Mouse (Mus musculus): ENCODE measurements at regions not wholly inside any gene's neighbourhood (a gene's known extent, or its start where the extent isn't known, plus 50 kb on each side); places are given as distances from the start of the nearest gene placed in this dataset.

DNA sequence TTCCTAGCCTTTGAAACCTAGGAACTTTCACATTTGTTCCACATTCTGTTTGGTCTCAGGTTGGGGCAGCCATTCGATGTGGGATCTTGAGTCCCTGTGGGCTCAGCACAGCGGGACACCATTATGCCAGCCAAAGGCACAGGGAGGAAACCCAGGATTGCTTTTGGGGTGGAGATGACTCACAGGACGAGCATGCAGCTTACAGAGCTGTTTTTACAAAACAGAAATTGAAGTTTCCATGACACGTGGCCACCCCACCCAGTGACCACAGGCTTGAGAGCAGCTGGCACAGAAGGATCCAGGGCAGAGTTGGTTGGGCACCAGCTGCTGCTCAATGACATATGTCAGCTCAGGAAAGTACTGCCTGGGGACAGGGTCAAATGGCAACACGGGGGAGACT, 147.8 kb downstream of the Gm26897 start:
- Histone ChIP-seq H3K27ac (ENCODE audit: insufficient read depth, low read depth, low read length) (no peak overlapping the region), H3K4me1 (ENCODE audit: control insufficient read depth, insufficient read depth, low read length) (no peaks in the 10 kb centered on the region), H3K4me3 (ENCODE audit: insufficient read depth, low read length) (no peak overlapping the region)
- TF ChIP-seq CTCF (IDR thresholded peaks at IDR 0.05; ENCODE audit: low read depth, low read length) (no peak), POLR2A (IDR thresholded peaks at IDR 0.05; ENCODE audit: borderline replicate concordance, low read depth, low read length) (no peak)

DNA sequence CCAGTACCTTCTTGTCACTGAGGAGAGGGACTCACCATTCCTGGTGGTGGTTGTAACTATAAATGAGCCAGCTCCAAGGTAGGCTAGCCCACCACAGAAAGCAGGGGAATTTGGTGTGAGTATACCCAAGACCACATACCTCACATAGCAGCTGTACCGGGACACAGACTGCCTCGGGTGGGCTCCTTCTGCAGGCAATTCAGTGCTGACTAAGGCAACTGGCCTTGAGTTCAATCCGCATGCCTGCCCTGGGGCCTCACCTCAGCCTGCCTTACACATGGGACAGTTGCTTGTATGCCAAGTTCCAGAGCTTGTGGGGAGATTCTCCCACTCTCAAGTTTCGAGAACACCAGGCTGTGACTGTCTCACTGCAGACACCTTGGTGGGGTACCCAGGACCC, 153.6 kb downstream of the Gm26897 start:
- TF ChIP-seq CTCF (IDR thresholded peaks at IDR 0.05; ENCODE audit: low read depth, low read length) (no peak), POLR2A (IDR thresholded peaks at IDR 0.05; ENCODE audit: borderline replicate concordance, low read depth, low read length) (no peak)
- no peak overlapping the region for H3K4me3 ChIP-seq (ENCODE audit: insufficient read depth, low read length)
- H3K4me1 ChIP-seq (ENCODE audit: control insufficient read depth, insufficient read depth, low read length): no peaks in the 10 kb centered on the region
- no peak overlapping the region for H3K27ac ChIP-seq (ENCODE audit: insufficient read depth, low read depth, low read length)

DNA sequence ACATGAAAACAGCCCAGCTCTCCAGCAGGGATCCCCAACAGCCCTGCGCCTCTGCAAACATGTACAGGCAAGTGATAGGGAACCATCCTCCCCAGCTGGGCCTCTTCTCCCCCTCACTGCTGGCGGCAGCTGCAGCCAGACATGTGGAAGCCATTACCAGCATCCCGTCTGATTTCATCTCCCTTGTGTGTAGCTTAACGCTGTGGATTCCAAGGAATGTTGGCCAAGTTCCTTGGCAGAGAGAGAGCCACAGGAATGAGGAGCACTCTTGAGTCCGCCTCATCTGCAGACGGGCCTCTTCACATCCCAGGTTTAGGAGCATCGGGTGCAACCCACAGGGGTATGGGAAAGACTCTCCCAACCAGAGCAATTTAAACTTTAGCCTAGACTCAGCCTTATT, 157.1 kb downstream of the Gm26897 start:
- H3K4me3 ChIP-seq (ENCODE audit: insufficient read depth, low read length): no peak overlapping the region
- no peak overlapping the region for H3K27ac ChIP-seq (ENCODE audit: insufficient read depth, low read depth, low read length)
- no peaks in the 10 kb centered on the region for H3K4me1 ChIP-seq (ENCODE audit: control insufficient read depth, insufficient read depth, low read length)
- TF ChIP-seq CTCF (IDR thresholded peaks at IDR 0.05; ENCODE audit: low read depth, low read length) (no peak), POLR2A (IDR thresholded peaks at IDR 0.05; ENCODE audit: borderline replicate concordance, low read depth, low read length) (no peak)

DNA sequence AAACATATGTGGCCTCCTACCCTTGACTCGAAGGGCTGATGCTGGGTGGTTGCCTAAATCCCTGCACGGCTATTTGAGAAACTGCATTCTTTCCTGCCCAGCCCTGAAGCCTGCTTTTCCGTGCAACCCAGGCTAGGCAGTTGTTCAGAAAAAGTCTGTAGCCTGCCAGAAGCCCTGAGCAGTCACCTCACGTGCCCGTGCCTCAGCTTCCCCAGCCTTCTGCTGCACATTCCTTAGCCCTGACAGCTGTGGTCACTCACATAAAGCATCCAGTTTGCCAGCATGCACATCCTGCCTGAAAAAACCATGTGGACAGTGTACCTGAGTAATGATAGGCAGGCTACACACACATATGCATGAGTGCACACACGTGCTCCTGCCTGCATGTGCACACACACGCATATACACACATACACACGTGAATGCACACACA, 157.6 kb downstream of the Gm26897 start:
- Histone ChIP-seq H3K4me1 (ENCODE audit: control insufficient read depth, insufficient read depth, low read length) (no peaks in the 10 kb centered on the region), H3K27ac (ENCODE audit: insufficient read depth, low read depth, low read length) (no peak overlapping the region), H3K4me3 (ENCODE audit: insufficient read depth, low read length) (no peak overlapping the region)
- TF ChIP-seq POLR2A (IDR thresholded peaks at IDR 0.05; ENCODE audit: borderline replicate concordance, low read depth, low read length) (no peak), CTCF (IDR thresholded peaks at IDR 0.05; ENCODE audit: low read depth, low read length) (no peak)

DNA sequence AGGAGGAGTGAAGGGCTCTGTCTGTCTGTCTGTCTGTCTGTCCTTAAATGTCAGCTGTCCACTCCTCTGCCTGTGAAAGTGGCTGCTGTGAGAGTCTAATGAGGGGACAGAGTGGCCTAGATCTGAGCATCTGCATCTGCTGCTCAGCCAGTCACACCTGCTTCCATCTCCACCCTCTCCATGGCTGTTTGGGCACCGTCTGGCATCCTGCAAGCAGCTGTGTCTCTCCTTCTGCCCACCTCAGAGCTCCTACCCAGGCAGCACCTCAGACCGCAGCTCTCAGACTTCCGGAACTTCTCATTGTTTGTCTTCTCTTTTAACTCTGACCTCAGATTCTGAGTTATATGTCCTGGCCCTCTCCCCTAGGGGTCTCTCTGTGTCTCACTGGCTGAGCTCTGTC, 159.2 kb downstream of the Gm26897 start:
- no peak for TF ChIP-seq POLR2A (IDR thresholded peaks at IDR 0.05; ENCODE audit: borderline replicate concordance, low read depth, low read length)
- TF ChIP-seq CTCF (IDR thresholded peaks at IDR 0.05; ENCODE audit: low read depth, low read length): no peak
- Histone ChIP-seq H3K27ac (ENCODE audit: insufficient read depth, low read depth, low read length) (no peak overlapping the region), H3K4me1 (ENCODE audit: control insufficient read depth, insufficient read depth, low read length) (no peaks in the 10 kb centered on the region), H3K4me3 (ENCODE audit: insufficient read depth, low read length) (no peak overlapping the region)

DNA sequence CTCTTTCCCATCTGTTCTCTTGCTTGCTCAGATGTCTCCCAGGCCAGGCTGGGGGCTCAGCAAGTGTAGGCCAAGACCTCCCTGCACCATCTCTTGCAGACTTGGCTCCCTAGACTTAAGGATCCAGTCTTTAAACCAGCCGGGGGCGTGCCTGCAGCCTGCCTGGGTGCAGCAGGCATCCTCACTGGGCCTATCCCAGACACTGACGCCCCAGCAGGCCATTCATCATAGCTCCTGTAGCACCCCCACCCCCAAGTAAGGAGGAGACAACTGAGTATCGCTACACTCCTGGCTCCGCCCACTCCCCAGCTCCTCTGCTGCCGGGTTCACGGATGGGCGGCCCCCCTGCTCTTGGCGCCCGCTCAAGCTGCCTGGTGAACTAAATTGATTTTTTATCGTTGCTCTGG, 160.2 kb downstream of the Gm26897 start:
- TF ChIP-seq CTCF (IDR thresholded peaks at IDR 0.05; ENCODE audit: low read depth, low read length): no peak
- no peak for TF ChIP-seq POLR2A (IDR thresholded peaks at IDR 0.05; ENCODE audit: borderline replicate concordance, low read depth, low read length)
- no peak overlapping the region for H3K27ac ChIP-seq (ENCODE audit: insufficient read depth, low read depth, low read length)
- no peaks in the 10 kb centered on the region for H3K4me1 ChIP-seq (ENCODE audit: control insufficient read depth, insufficient read depth, low read length)
- no peak overlapping the region for H3K4me3 ChIP-seq (ENCODE audit: insufficient read depth, low read length)

DNA sequence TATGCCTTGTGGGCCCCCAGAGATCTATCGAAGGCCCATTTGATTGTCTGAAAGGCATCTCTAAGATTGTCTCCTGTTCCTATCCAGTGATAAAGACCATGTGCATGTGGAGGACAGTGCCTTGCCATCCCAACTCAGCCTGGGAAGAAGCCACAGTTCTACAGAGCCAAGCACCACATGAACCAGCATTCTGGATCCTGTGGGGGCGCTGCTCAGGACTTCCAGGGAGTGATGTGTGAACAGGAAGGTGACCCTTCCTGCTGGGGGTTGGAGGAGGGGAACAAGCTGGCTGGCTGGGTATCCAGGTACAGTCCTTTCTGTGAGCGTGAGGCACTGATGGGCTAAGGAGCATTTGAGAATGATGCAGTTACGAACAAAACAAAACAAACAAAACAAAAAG, 163.8 kb downstream of the Gm26897 start:
- H3K4me1 ChIP-seq (ENCODE audit: control insufficient read depth, insufficient read depth, low read length): no peaks in the 10 kb centered on the region
- no peak overlapping the region for H3K27ac ChIP-seq (ENCODE audit: insufficient read depth, low read depth, low read length)
- H3K4me3 ChIP-seq (ENCODE audit: insufficient read depth, low read length): no peak overlapping the region
- TF ChIP-seq CTCF (IDR thresholded peaks at IDR 0.05; ENCODE audit: low read depth, low read length): no peak
- TF ChIP-seq POLR2A (IDR thresholded peaks at IDR 0.05; ENCODE audit: borderline replicate concordance, low read depth, low read length): no peak

DNA sequence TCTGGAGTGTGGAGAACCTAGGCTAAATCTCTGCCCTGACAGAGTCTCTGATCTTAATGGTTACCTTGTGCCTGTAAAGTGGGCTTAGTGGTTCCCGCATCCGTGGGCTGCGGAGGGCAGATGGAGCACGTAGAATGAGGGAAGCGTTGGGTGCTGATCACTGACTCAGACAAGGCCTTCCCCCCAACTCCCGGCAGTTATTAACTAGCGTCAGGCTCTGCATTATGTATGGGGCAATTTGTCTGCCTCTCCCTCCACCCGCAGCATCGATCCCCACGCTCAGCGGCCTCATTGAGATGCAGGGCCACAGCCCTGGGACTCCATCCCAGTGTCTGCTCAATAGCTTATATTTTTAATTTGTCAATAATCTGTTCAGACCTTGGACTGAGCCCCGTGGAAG, 164.8 kb downstream of the Gm26897 start:
- TF ChIP-seq CTCF (IDR thresholded peaks at IDR 0.05; ENCODE audit: low read depth, low read length) (no peak), POLR2A (IDR thresholded peaks at IDR 0.05; ENCODE audit: borderline replicate concordance, low read depth, low read length) (no peak)
- Histone ChIP-seq H3K4me3 (ENCODE audit: insufficient read depth, low read length) (no peak overlapping the region), H3K4me1 (ENCODE audit: control insufficient read depth, insufficient read depth, low read length) (no peaks in the 10 kb centered on the region), H3K27ac (ENCODE audit: insufficient read depth, low read depth, low read length) (no peak overlapping the region)

DNA sequence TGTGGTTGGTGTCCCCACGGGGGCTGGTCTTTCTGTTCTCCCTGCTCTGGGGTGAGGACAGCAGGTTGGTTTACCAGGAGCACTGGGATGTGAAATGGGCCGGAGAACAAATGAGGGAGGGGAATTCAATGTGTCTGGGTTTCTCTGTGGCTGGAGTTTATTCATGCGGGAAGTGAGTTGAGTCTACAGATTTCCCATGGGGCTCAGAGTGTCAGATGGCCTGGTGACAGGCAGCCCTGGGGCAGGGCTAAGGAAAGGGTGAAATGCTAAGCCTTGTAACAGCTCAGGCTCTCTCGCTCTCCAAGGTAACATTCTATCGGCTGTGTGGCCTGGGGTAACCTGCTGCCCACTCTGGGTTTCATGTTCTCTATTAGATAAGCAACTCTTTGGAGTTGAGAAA, 167.5 kb downstream of the Gm26897 start:
- H3K27ac ChIP-seq (ENCODE audit: insufficient read depth, low read depth, low read length): no peak overlapping the region
- no peaks in the 10 kb centered on the region for H3K4me1 ChIP-seq (ENCODE audit: control insufficient read depth, insufficient read depth, low read length)
- H3K4me3 ChIP-seq (ENCODE audit: insufficient read depth, low read length): no peak overlapping the region
- TF ChIP-seq CTCF (IDR thresholded peaks at IDR 0.05; ENCODE audit: low read depth, low read length): no peak
- no peak for TF ChIP-seq POLR2A (IDR thresholded peaks at IDR 0.05; ENCODE audit: borderline replicate concordance, low read depth, low read length)

DNA sequence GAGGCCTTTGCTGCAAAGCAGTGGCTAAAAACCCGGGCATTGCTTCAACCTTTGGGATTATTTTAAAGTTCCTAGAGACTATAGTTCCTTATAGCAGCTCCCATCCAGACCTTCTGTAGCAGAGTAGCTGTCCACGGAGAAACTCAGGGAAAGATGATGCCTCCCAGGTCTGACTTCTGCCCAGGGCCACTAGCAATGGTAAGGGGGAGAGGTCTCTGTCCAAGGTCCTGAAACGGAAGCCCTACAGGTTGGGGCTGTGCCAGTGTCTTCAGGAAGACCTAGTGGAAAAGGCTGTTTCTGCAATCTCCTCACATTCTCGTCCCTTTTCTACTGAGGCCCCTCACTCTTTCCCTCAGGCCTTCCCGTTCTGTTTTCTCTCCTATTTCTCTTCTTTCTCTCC, 168.0 kb downstream of the Gm26897 start:
- no peak for TF ChIP-seq POLR2A (IDR thresholded peaks at IDR 0.05; ENCODE audit: borderline replicate concordance, low read depth, low read length)
- TF ChIP-seq CTCF (IDR thresholded peaks at IDR 0.05; ENCODE audit: low read depth, low read length): no peak
- Histone ChIP-seq H3K4me1 (ENCODE audit: control insufficient read depth, insufficient read depth, low read length) (no peaks in the 10 kb centered on the region), H3K4me3 (ENCODE audit: insufficient read depth, low read length) (no peak overlapping the region), H3K27ac (ENCODE audit: insufficient read depth, low read depth, low read length) (no peak overlapping the region)

DNA sequence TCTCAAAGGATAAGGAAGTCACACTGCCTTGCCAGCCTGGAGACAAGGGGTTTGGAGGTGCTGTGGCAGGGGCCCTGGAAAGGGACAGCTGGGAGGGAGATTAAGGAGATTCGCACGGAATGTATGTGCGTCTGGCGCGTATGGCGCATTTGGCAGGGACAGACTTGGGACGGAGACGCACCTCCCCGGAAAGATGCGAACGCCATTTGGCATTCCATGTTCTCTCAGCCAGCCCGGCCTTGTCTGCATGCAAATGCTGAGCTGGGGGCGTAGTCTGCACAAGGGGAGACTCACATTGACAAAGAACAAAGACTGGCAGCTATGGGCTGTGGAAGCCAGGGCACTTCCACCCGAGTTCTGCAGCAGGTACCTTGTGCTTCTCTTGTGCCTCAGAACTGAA, 174.4 kb downstream of the Gm26897 start:
- Histone ChIP-seq H3K27ac (ENCODE audit: insufficient read depth, low read depth, low read length) (no peak overlapping the region), H3K4me3 (ENCODE audit: insufficient read depth, low read length) (no peak overlapping the region)
- TF ChIP-seq CTCF (IDR thresholded peaks at IDR 0.05; ENCODE audit: low read depth, low read length) (no peak), POLR2A (IDR thresholded peaks at IDR 0.05; ENCODE audit: borderline replicate concordance, low read depth, low read length) (no peak)

More for the DNA sequence above, 174.4 kb downstream of the Gm26897 start:
- no peaks in the 10 kb centered on the region for H3K4me1 ChIP-seq (ENCODE audit: control insufficient read depth, insufficient read depth, low read length)

Data from bone marrow macrophage, adult 2 months (primary cell).